Mouse (Mus musculus) frontal cortex, adult 2 months (tissue): ENCODE data around the gene Irgq. TPM values are rescaled to one million over a fixed set of nuclear protein-coding genes. Genes with fewer than 3 reads are reported as not detected.
"Not testable (repeated sequence)": the region's sequence is repeated elsewhere in the genome, so short reads cannot be mapped to it uniquely, and the experiment has no call there.

ENCODE experiments used
- DNase-seq, 2 experiments: peaks; one replicate each; pipeline ENCODE4 v3.0.0; 2022; ENCODE audit warnings: low spot score in 1 of 2; ENCODE audit errors: extremely low spot score in 1 of 2
- polyA plus RNA-seq: library from polyadenylated mRNA; depleted of rRNA; stranded (reverse); fragments of >200 nt; gene quantifications from 2 replicates; pipeline ENCODE4 v1.2.3, GENCODE M21; 2012

Irgq gene
- polyA plus RNA-seq, 1 experiment: 46.7 TPM

GRCm38 (mm10) chr7:24507726-24508114, 22.8 kb upstream of the Irgq start:
- DNase-seq: no peak

DNA sequence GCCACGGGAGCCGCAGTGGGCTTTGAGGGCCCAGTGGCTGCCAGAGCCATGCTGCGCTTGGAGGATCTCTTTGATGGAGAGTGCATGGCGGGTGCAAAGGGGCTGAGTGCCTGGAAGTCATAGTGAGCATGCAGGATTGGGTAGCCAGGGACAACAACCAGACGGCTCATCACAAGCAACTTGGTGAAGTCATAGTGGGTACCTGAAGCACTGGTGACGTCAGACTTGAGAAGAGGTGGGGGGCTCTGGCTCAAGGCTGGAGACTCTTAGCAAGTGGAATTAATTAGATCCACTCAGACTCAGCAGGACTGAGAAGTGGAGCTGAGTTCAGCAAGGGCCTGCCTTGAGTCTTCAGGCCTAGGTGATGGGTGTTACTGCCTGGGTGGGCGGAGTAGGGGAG, 18.1 kb upstream of the Irgq start, which contains the start of gene AC161166.1:
AC161166.1 (minus strand) TSS at position 101 of the 400 bp plus-strand sequence.
- no peak for DNase-seq

DNA sequence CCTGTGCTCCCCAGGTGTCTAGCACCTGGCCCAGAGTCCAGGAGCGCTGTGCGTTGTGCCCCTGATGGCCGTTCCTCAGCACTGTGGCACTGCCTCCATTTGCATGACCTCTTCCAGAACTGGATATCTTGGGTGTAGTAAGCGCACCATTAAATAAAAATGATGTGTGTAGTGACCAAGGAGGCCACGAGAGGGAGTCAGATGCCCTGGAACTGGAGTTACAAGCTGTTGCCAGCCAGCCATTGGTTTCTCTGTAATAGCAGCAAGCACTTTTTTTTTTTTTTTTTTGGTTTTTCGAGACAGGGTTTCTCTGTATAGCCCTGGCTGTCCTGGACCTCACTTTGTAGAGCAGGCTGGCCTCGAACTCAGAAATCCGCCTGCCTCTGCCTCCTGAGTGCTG, 14.2 kb upstream of the Irgq start:
- peak in 1 of 2 experiments; percentile 63 for DNase-seq

DNA sequence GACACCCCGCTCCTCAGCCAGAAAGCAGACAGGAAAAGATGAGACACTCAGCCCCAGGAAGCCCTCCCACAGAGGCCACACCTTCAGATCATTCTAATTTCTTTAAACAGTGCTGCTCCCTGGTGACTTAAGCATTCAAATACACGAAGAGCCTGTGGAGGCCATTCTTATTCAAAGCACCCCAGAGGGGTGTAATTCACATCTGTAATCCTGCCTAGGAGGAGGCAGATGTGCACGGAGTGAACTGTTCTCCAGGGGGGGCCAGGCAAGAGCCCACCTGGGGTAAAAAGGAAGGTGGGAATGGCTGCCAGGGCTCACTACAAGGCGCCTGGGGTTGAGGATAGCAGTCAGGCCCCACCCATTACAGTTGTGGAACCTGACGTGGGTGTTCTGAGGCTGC, 13.4 kb upstream of the Irgq start:
- peak in 1 of 2 experiments; percentile 32 for DNase-seq

- DNase-seq: peak; percentile 66 to 67
Observed at GRCm38 (mm10) chr7:24517654-24518053, 12.8 kb upstream of the Irgq start.

DNA sequence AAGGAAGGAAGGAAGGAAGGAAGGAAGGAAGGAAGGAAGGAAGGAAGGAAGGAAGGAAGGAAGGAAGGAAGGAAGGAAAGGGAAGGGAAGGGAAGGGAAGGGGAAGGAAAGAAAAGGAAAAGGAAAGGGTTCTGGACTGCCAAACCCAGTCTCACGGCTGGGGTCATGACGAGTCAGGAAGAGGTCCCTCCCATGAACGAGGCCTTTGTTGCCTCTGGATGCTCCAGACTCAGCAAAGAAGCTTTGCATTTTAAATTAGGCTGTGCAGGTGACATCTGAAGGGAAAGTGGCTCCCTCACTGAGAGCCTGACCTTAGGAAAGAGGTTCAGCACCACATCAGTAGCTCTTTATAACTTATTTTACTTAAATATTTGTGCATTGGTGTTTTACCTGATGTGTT, 11.4 kb upstream of the Irgq start:
- no peak for DNase-seq

- DNase-seq: not testable (repeated sequence)
Observed at GRCm38 (mm10) chr7:24520054-24520453, 10.4 kb upstream of the Irgq start.

GRCm38 (mm10) chr7:24522805-24523204, 7.7 kb upstream of the Irgq start:
- DNase-seq: no peak

DNA sequence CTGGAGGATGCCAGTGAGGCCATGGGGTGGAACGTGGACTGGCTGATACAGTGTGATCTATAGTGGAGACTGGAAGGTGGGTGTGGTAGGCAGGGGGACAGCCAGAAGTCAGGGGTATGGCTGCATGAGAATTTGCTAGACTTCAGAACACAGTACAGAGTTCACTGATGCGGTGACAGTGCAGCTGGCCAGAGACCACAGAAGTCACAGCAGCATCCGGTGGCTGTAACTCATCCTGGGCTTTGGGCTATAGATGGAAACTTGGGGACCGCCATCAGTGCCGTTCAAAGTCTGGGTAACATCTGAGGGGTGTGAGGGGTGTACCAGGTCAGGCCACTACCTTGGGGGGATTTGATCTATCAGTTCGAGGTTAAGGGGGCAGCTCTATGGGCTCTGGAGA, 6.8 kb upstream of the Irgq start:
- DNase-seq: no peak

DNA sequence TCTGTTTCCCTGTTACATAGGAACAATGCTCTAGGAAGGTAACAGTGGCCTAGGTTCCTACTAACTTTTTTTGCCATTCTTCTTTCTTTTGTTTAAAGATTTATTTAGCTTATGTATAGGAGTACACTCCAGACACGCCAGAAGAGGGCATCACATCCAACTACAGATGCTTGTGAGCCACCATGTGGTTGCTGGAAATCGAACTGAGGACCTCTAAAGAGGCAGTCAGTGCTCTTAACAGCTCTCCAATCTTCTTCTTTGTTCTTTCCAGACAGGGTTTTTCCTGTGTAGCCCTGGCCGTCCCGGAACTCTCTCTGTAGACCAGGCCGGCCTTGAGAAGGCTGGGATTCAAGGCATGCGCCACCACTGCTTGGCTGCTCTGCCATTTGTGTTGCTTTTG, 5.5 kb upstream of the Irgq start:
- no peak for DNase-seq

- peak in 1 of 2 experiments; percentile 34 for DNase-seq
Observed at GRCm38 (mm10) chr7:24525686-24526420, 4.6 kb upstream of the Irgq start.

- DNase-seq: no peak
Observed at GRCm38 (mm10) chr7:24528861-24529260, 1.6 kb upstream of the Irgq start.

- no peak for DNase-seq
Observed at GRCm38 (mm10) chr7:24529580-24529979, 909 bp upstream of the Irgq start.

GRCm38 (mm10) chr7:24531211-24531971, 902 bp downstream of the Irgq start:
- peak; percentile 50 to 81 for DNase-seq

DNA sequence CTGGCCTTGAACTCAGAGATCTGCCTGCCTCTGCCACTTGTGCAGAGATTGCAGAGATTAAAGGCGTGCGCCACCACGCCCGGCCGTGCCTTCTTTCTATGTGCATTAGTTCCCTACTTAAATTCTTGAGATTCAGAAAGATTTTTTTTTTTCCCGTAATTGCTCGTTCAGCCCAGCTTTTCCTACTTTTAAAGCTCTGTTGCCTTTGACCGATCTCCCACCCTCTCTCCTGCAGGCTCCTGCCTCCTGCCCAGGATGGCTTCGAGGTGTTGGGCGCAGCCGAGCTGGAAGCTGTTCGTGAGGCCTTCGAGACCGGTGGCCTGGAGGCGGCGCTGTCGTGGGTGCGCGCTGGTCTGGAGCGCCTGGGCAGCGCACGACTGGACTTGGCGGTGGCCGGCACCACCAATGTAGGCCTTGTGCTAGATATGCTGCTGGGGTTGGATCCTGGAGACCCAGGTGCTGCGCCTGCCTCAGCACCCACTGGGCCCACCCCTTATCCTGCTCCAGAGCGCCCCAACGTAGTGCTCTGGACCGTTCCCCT, 2.6 kb downstream of the Irgq start:
- no peak for DNase-seq

GRCm38 (mm10) chr7:24533806-24534205, 3.3 kb downstream of the Irgq start:
- DNase-seq: no peak

- no peak for DNase-seq
Observed at GRCm38 (mm10) chr7:24534301-24534700, 3.8 kb downstream of the Irgq start.

GRCm38 (mm10) chr7:24537081-24537480, 6.6 kb downstream of the Irgq start:
- DNase-seq: no peak

DNA sequence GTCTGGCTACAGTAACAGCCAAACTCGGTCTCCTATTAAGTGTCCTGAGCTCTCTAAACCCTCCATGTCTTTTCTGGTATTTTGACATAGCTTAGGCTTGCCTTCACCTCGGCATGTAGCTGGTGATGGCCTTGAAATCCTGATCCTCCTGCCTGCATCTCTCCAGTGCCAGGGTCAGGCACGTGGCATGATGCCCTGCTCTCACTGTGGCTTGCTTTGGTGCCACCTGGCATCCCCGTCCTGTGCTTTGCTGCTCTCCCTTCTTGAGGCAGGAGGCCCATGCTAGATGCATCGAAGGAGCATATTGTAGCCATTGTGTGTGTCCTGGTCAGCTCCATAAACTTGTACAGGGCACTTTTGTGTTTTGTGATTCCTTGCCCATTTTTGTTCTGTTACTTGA, 7.1 kb downstream of the Irgq start:
- no peak for DNase-seq

DNA sequence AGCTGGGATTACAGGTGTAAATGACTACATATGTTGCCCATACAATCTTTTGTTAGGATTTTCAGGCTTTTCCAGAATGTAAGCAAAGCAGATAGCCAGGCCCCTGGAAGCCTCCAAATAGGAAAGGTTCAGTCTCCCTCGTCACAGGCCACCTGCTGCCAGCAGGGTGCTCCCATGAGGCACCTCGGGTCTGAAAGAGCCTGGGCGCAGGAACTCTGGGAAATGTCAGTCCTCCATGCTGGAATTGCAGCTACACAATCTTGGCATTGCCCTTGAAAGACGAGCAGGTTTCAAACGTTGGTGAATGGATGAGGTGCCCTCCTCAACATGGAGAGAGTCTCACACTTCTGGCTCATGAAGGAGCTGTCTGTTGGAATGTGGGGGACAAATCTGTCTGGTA, 7.7 kb downstream of the Irgq start:
- DNase-seq: peak in 1 of 2 experiments; percentile 64

DNA sequence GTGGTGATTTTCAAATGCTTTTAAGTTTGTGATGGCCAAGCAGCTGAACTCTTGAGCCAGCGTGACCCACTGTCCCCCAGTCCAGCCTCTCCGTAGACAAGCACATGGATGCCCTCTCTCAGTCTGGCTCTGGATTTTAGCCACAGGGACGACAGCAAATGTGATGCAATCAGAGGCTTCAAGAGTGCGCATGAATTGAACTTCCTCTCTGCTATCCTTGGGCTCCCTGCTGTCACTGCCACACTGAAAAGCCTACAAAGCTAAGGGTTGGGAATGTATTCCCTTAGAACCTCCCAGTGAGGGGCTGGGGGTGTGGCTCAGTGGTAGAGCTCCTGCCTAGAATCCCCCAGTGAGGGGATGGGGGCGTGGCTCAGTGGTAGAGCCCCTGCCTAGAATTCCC, 8.2 kb downstream of the Irgq start:
- no peak for DNase-seq

DNA sequence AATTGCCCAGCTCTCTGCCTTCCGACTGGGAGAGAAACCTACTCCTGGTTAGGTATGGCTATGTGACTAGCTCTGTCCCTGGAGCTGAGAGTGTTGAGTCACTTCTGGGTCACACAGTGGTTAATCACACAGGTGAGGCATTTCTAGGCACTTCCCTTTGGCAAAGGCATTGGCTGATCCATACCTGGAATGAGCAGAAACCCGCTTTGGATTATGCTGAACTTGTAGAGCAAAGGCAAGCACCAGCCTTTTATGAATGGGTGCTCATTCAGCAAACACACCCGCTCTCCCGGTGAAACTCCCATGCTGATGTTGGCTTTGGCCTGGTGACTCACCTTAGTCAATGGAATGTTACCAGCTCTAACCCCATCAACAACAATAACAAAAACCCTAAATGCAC, 9.2 kb downstream of the Irgq start:
- DNase-seq: no peak
